Mouse (Mus musculus): ENCODE results near the gene Rdh5. TPM values are rescaled to one million over a fixed set of nuclear protein-coding genes. Genes with fewer than 3 reads are reported as not detected.
A peak's percentile ranks its signal among the peaks of the same experiment; 100 is the strongest.

The Rdh5 gene
- polyA plus RNA-seq, 1 experiment from 2014 or later = 20.4 TPM

DNA sequence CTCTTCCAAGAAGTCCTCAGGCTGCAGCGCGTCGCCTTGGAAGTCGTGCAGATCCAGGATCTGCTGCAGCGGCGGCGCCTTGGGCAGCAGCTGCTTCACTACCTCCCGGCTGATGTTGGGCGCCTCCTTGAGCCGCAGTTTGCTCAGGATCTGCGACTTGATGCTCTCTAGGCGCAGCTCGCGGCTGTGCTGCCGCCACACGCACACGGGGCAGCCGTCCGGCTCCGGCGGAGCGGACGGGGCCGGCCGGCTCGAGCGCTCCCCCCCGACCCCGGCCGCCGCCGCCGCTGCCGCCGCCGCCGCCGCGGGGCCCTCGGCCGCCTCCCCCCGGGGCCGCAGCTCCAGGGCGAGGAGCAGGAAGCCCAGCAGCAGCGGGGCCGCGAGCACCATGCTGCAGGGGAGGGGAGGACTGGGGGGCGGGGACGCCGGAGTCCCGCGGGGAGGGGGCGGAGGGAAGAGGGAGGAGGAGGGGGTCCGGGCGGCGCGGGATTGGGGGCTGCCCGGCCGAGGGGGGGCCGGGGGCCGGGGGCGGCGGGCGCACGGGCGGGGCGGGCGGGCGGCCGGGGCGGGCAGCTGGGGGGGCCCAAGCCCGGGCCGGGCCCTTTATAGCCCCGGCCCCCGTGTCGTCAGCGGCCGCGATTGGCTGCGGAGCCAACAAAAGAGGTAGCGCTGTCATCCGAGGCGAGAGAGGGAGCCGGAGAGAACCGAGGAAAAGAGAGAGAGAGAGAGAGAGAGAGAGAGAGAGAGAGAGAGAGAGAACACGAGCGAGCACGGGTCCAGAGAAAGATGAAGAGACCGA lies 31.2 kb downstream of the Rdh5 start, which contains the start of gene Gdf11:
TSS of gene Gdf11 (minus strand) at position 423 of the 799 bp plus-strand sequence.
- DNase-seq (ENCODE audit: low spot score) (peak; percentile 87), ATAC-seq (ENCODE audit: low FRiP score) (peak; percentile 89)
- peak within 1 kb of the TSS; percentile 55 for H3K4me3 ChIP-seq (replicated peaks; ENCODE audit: low read length)
- H3K9me3 ChIP-seq (ENCODE audit: control insufficient read depth, low read length) = no peaks in the 10 kb centered on the region
- peak within 1 kb of the TSS; percentile 93 for H3K4me2 ChIP-seq (replicated peaks)
- H3K9ac ChIP-seq = peak within 1 kb of the TSS; percentile 81
- peak within 1 kb of the TSS; percentile 95 for H3K27ac ChIP-seq
- H3K27me3 ChIP-seq (ENCODE audit: control insufficient read depth, insufficient read depth, low read length) = peaks cover 3% of the 10 kb centered on the region; the same call in 1 of the 2 replicates
- H3K4me1 ChIP-seq (replicated peaks; ENCODE audit: control insufficient read depth, insufficient read depth, low read length) = peaks cover 32% of the 10 kb centered on the region
- 0% methylated on average over 61 of the region's 89 CpGs for WGBS
- 0 out of 2 replicates have a peak, but pooled peaks cover 15% of the 10 kb centered on the region for H3K36me3 ChIP-seq (replicated peaks; ENCODE audit: control insufficient read depth, insufficient read depth)

DNA sequence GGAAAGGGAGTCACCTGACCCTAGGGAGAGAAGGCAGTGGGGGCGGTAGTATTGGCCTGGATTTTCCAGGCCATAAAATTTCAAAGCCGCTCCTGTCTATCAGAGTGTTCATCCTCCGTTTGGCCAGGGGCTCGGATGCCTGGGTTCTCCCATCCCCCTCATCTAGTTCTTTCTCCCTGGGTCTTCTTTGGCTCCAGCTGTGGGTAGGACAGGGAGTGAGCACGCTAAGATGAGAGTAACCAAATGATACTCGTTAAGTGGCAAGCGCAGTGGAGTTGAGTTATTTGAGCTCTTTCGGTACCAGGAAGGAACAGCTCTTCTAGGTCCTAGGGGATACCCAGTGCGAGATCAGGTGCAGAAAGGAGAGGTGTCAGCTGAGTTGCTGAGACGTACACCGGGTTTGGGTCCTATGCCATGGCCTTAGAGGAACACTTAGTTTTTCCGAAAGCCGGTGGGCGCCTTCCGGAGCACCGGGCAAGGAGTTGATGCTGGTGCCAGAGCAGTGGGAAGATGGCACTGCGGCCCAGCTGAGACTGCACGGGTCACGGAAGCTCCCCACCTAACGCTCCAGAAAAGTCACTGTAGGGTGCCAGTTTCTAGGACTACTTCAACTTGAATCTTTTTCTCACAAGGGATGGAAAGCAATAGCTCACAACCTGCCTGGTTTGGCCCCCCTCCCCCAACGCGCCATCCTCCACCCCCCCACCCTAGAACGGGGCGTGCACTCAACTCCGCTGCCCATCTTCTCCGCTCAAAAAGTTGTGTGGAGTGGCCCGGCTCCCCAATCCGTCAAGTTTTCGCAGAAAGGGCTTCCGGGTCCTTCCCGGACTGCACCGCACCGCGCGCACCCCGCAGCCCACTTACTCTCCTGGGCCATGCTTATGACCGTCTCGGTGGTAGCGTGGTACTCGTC lies 32.0 kb downstream of the Rdh5 start:
- H3K27me3 ChIP-seq (ENCODE audit: control insufficient read depth, insufficient read depth, low read length) = no peaks in the 10 kb centered on the region
- peak overlapping the region; percentile 55 for H3K4me3 ChIP-seq (replicated peaks; ENCODE audit: low read length)
- no peaks in the 10 kb centered on the region for H3K9me3 ChIP-seq (ENCODE audit: control insufficient read depth, low read length)
- under 1% methylated on average over 40 of the region's 40 CpGs for WGBS
- peak overlapping the region; percentile 95 for H3K27ac ChIP-seq
- peaks cover 23% of the 10 kb centered on the region for H3K36me3 ChIP-seq (replicated peaks; ENCODE audit: control insufficient read depth, insufficient read depth)
- no peak for ATAC-seq (ENCODE audit: low FRiP score)
- H3K4me1 ChIP-seq (replicated peaks; ENCODE audit: control insufficient read depth, insufficient read depth, low read length) = peaks cover 29% of the 10 kb centered on the region
- peak overlapping the region; percentile 81 for H3K9ac ChIP-seq
- peak overlapping the region; percentile 93 for H3K4me2 ChIP-seq (replicated peaks)
- DNase-seq (ENCODE audit: low spot score) = no peak

DNA sequence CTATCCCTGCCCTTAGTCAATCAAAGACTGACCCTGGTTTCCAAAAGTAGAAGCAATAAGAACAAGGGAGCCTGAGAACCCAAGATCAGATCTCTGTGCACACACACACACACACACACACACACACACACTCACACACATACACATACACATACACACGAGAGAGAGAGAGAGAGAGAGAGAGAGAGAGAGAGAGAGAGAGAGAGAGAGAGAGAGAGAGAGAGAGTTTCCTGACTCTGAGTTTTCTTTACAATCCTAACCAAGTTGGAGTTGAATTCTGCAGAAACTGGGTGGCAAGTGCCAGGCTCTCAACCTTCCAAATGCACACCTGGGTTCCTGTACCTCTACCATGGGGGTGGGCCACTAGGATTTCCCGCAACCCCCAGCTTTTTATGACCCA lies 32.8 kb downstream of the Rdh5 start:
- H3K27me3 ChIP-seq (ENCODE audit: control insufficient read depth, insufficient read depth, low read length) = no peaks in the 10 kb centered on the region
- H3K9ac ChIP-seq = peak overlapping the region; percentile 81
- H3K9me3 ChIP-seq (ENCODE audit: control insufficient read depth, low read length) = no peaks in the 10 kb centered on the region
- no peak for DNase-seq (ENCODE audit: low spot score)
- H3K4me3 ChIP-seq (replicated peaks; ENCODE audit: low read length) = peak overlapping the region; percentile 55
- peak overlapping the region; percentile 60 for H3K27ac ChIP-seq
- peaks cover 29% of the 10 kb centered on the region for H3K4me1 ChIP-seq (replicated peaks; ENCODE audit: control insufficient read depth, insufficient read depth, low read length)
- 15% methylated on average over 1 of the region's 2 CpGs for WGBS
- no peak for ATAC-seq (ENCODE audit: low FRiP score)
- H3K4me2 ChIP-seq (replicated peaks) = peak overlapping the region; percentile 93
- peaks cover 31% of the 10 kb centered on the region for H3K36me3 ChIP-seq (replicated peaks; ENCODE audit: control insufficient read depth, insufficient read depth)

GRCm38 (mm10) chr10:128888941-128889827 lies 33.5 kb downstream of the Rdh5 start:
- DNase-seq (ENCODE audit: low spot score) = peak; percentile 68
- Histone ChIP-seq H3K4me2 (replicated peaks) (peak overlapping the region; percentile 93), H3K36me3 (replicated peaks; ENCODE audit: control insufficient read depth, insufficient read depth) (peaks cover 36% of the 10 kb centered on the region), H3K27me3 (ENCODE audit: control insufficient read depth, insufficient read depth, low read length) (no peaks in the 10 kb centered on the region), H3K4me1 (replicated peaks; ENCODE audit: control insufficient read depth, insufficient read depth, low read length) (peaks cover 29% of the 10 kb centered on the region), H3K9ac (peak overlapping the region; percentile 48), H3K9me3 (ENCODE audit: control insufficient read depth, low read length) (no peaks in the 10 kb centered on the region), H3K4me3 (replicated peaks; ENCODE audit: low read length) (peak overlapping the region; percentile 55), H3K27ac (peak overlapping the region; percentile 60)
- ATAC-seq (ENCODE audit: low FRiP score) = peak; percentile 28; the same call in 1 of the 2 replicates
- WGBS = 0% methylated on average over 7 of the region's 7 CpGs

DNA sequence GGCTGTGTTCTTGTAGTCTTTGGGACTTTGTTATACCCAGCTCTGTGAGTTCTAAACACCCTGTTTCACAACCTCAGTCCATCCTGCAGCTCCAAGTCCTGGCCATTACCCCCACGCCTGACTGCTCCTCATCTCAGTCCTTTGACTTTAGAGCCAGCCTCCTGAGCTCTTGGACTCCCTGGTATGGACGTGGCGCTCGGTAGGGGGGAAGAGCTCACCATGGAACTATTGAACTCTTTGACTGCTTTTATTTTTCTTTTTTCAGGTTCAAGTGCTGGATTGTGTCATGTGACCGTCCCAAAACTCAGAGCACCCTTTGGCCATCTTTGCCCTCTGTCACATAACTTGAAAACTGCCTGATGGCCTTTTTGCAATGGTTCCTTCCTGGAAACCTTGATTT lies 40.6 kb downstream of the Rdh5 start:
- Histone ChIP-seq H3K9ac (no peak overlapping the region), H3K36me3 (replicated peaks; ENCODE audit: control insufficient read depth, insufficient read depth) (peaks cover 63% of the 10 kb centered on the region), H3K9me3 (ENCODE audit: control insufficient read depth, low read length) (no peaks in the 10 kb centered on the region), H3K4me2 (replicated peaks) (no peak overlapping the region), H3K27me3 (ENCODE audit: control insufficient read depth, insufficient read depth, low read length) (no peaks in the 10 kb centered on the region), H3K27ac (no peak overlapping the region), H3K4me3 (replicated peaks; ENCODE audit: low read length) (no peak overlapping the region), H3K4me1 (replicated peaks; ENCODE audit: control insufficient read depth, insufficient read depth, low read length) (no peaks in the 10 kb centered on the region)
- ATAC-seq (ENCODE audit: low FRiP score) = no peak
- 81% methylated on average over 5 of the region's 5 CpGs for WGBS
- DNase-seq (ENCODE audit: low spot score) = no peak

DNA sequence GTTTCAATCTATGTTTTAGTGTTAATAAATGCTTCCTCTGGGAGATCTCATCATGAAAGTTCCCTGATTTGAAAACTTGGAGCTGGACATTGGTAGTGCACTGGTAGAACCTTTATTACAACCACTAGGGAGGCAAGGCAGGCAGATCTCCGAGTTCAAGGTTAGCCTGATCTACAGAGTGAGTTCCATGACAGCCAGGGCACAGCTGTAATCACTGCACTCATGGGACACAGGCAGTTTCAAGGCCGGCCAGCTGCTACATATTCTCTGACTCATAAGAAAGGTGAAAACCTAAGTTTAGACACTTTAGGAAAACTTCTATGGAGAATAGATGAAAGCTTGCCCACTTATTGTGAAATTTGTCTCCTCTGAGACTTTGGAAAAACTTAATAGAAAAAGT lies 43.9 kb downstream of the Rdh5 start:
- H3K4me2 ChIP-seq (replicated peaks) = no peak overlapping the region
- 77% methylated on average over 2 of the region's 2 CpGs for WGBS

DNA sequence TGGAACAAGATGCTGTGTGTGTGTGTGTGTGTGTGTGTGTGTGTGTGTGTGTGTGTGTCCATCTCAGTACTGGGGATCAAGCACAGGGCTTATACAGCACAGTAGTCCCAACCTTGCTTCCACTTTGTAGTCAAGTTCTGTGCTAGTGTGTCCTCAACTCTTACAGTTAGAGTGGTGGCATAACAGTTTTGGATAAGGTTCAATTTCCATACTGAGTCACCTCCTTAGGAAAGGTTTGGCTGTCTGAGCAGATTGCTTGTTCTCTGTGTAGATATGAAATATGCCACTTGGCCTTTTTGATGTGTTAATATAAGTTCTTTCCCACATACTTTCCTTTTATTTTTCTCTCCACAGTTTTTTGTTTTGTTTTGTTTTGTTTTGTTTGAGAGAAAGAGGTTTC lies 44.4 kb downstream of the Rdh5 start:
- peaks cover 63% of the 10 kb centered on the region for H3K36me3 ChIP-seq (replicated peaks; ENCODE audit: control insufficient read depth, insufficient read depth)
- H3K4me1 ChIP-seq (replicated peaks; ENCODE audit: control insufficient read depth, insufficient read depth, low read length) = no peaks in the 10 kb centered on the region
- H3K9me3 ChIP-seq (ENCODE audit: control insufficient read depth, low read length) = no peaks in the 10 kb centered on the region
- no peak overlapping the region for H3K9ac ChIP-seq
- ATAC-seq (ENCODE audit: low FRiP score) (no peak), DNase-seq (ENCODE audit: low spot score) (no peak)
- H3K27ac ChIP-seq = no peak overlapping the region
- H3K27me3 ChIP-seq (ENCODE audit: control insufficient read depth, insufficient read depth, low read length) = no peaks in the 10 kb centered on the region
- no peak overlapping the region for H3K4me3 ChIP-seq (replicated peaks; ENCODE audit: low read length)
- no peak overlapping the region for H3K4me2 ChIP-seq (replicated peaks)

More for the DNA sequence above, 43.9 kb downstream of the Rdh5 start:
- peaks cover 60% of the 10 kb centered on the region for H3K36me3 ChIP-seq (replicated peaks; ENCODE audit: control insufficient read depth, insufficient read depth)
- ATAC-seq (ENCODE audit: low FRiP score) (no peak), DNase-seq (ENCODE audit: low spot score) (no peak)
- no peaks in the 10 kb centered on the region for H3K4me1 ChIP-seq (replicated peaks; ENCODE audit: control insufficient read depth, insufficient read depth, low read length)
- no peaks in the 10 kb centered on the region for H3K27me3 ChIP-seq (ENCODE audit: control insufficient read depth, insufficient read depth, low read length)
- H3K4me3 ChIP-seq (replicated peaks; ENCODE audit: low read length) = no peak overlapping the region
- no peak overlapping the region for H3K9ac ChIP-seq
- H3K27ac ChIP-seq = no peak overlapping the region
- H3K9me3 ChIP-seq (ENCODE audit: control insufficient read depth, low read length) = no peaks in the 10 kb centered on the region

DNA sequence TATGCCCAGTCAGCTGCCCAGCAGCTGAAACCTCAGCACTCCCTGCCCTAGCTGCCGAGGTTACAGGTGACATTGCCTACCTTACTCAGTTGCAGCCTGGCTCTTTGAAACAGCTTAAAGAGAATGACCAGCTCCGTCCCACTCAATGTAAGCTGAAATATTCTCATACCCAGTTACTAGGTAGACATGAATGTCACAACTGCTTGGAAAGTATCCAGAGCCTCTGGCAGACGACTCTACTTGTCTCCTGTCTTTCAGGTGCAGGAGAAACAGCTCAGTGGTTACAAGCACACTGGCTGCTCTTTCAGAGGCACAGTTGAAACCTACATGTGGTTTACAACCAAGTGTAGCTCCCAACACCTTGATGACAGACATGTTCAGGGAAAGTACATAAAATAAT lies 52.3 kb downstream of the Rdh5 start:
- DNase-seq (ENCODE audit: low spot score) (no peak), ATAC-seq (ENCODE audit: low FRiP score) (no peak)
- H3K9ac ChIP-seq = no peak overlapping the region
- no peak overlapping the region for H3K27ac ChIP-seq
- 87% methylated on average over 3 of the region's 3 CpGs for WGBS
- H3K4me3 ChIP-seq (replicated peaks; ENCODE audit: low read length) = no peak overlapping the region
- H3K4me2 ChIP-seq (replicated peaks) = no peak overlapping the region
- H3K27me3 ChIP-seq (ENCODE audit: control insufficient read depth, insufficient read depth, low read length) = no peaks in the 10 kb centered on the region
- H3K4me1 ChIP-seq (replicated peaks; ENCODE audit: control insufficient read depth, insufficient read depth, low read length) = no peaks in the 10 kb centered on the region
- H3K9me3 ChIP-seq (ENCODE audit: control insufficient read depth, low read length) = no peaks in the 10 kb centered on the region
- H3K36me3 ChIP-seq (replicated peaks; ENCODE audit: control insufficient read depth, insufficient read depth) = peaks cover 62% of the 10 kb centered on the region
